ENCODE assay signal across 8 mouse cellular contexts in the genomic region with DNA sequence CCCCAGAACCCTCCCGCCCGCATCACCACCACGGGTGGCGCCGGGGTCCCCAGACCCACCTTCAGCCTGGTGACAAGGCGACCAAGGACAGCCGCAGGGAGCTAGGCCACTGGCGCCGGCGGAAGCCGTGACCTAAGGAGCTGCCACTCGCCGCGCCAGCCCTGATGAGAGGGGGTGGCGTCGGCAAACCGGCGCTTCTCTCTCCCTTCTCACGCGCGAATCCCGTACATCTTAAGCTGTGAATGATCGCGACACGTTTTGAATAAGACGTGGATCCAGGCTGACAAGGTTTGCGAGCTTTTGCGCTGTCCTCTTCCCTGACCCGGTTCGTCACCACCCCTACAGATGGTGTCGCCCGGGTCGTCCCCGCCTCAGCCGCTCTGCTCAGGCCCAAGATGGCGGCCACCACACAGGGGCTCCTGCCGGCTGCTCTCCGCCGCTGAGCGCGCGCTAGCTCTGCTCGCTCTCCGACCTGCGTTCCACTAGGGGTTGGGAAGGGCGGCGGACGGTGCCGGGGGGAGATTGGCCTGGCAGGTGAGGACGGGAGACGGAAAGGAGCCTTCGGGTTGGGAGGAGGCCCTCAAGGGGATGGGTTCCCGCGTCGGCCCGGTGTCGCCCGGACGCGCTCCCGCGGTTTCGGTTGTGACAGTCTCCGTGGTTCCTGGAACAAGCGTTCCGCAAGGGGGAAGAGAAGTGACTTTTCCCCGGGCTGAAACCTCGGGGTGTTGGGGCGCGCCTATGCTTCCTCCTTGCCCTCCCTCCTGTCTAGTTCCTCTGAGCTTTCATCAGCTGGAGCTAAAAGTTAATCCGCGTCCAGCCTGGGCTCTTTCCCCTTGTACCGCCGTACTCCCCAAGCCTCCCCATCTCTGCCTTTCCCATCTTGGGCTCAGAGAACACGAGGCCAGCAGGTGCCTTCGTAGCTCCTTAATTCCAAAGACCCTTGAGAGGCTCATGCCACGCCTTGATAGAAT. TPM values are rescaled to one million over a fixed set of nuclear protein-coding genes. Genes with fewer than 3 reads are reported as not detected.
DNase-seq lines count a peak whose midpoint lies in the region; ATAC-seq and TF ChIP-seq lines count a peak whose summit lies in the region.

Cpsf2 (plus strand) TSS at position 388 of the 971 bp plus-strand sequence.

- peak within 1 kb of the TSS; percentile 92 for H3K9ac ChIP-seq in forebrain, embryonic 15.5 days (replicated peaks)
- peak within 1 kb of the TSS; percentile 95 for H3K9ac ChIP-seq in lung, embryonic 14.5 days

- under 1% methylated on average over 77 of the region's 77 CpGs for WGBS in forebrain, embryonic 15.5 days
- under 1% methylated on average over 77 of the region's 77 CpGs for WGBS in lung, embryonic 14.5 days
- under 1% methylated on average over 77 of the region's 77 CpGs for WGBS in olfactory bulb, adult 2 months
- WGBS in thymus, adult 2 months = under 1% methylated on average over 77 of the region's 77 CpGs

- H3K27me3 ChIP-seq in forebrain, embryonic 15.5 days = no peaks in the 10 kb centered on the region
- no peaks in the 10 kb centered on the region for H3K27me3 ChIP-seq in lung, embryonic 14.5 days (ENCODE audit: insufficient read depth, low read length)
- no peaks in the 10 kb centered on the region for H3K27me3 ChIP-seq in thymus, adult 2 months (ENCODE audit: control insufficient read depth, insufficient read depth, low read length)

- TF ChIP-seq CTCF in layer of hippocampus, adult 2 months (conservative IDR thresholded peaks at IDR 0.05) = 0 out of 2 replicates have a peak, but pooled peaks have one; percentile 19
- TF ChIP-seq CTCF in lung, embryonic 14.5 days (IDR thresholded peaks at IDR 0.05; ENCODE audit: low read depth) = no peak
- no peak for TF ChIP-seq CTCF in olfactory bulb, adult 2 months (IDR thresholded peaks at IDR 0.05; ENCODE audit: insufficient read depth, low read depth, low read length)
- TF ChIP-seq CTCF in thymus, adult 2 months (IDR thresholded peaks at IDR 0.05; ENCODE audit: borderline replicate concordance, control insufficient read depth, extremely low read depth, insufficient read depth, low read length, poor library complexity) = no peak

- no peaks in the 10 kb centered on the region for H3K9me3 ChIP-seq in forebrain, embryonic 15.5 days
- no peaks in the 10 kb centered on the region for H3K9me3 ChIP-seq in lung, embryonic 14.5 days (ENCODE audit: low read depth, low read length)

- H3K4me1 ChIP-seq in forebrain, embryonic 15.5 days = peaks cover 23% of the 10 kb centered on the region
- no peaks in the 10 kb centered on the region; the same call in 1 of the 2 replicates for H3K4me1 ChIP-seq in lung, embryonic 14.5 days (ENCODE audit: insufficient read depth)
- H3K4me1 ChIP-seq in olfactory bulb, adult 2 months (ENCODE audit: control insufficient read depth, insufficient read depth, low read length) = peaks cover 11% of the 10 kb centered on the region
- peaks cover 5% of the 10 kb centered on the region for H3K4me1 ChIP-seq in thymus, adult 2 months (replicated peaks; ENCODE audit: control insufficient read depth, insufficient read depth, low read length)

- H3K4me2 ChIP-seq in forebrain, embryonic 15.5 days (replicated peaks) = peak within 1 kb of the TSS; percentile 71
- H3K4me2 ChIP-seq in lung, embryonic 14.5 days = peak within 1 kb of the TSS; percentile 69

- TF ChIP-seq POLR2A in olfactory bulb, adult 2 months (IDR thresholded peaks at IDR 0.05; ENCODE audit: insufficient read depth, low read depth, low read length) = peak; percentile 59; the same call in 1 of the 2 replicates
- peak; percentile 70 for TF ChIP-seq POLR2A in thymus, adult 2 months (IDR thresholded peaks at IDR 0.05; ENCODE audit: control insufficient read depth, extremely low read depth, insufficient read depth, low read length, poor library complexity)

- peak; percentile 70 for DNase-seq in ES-CJ7 (ENCODE audit: low read depth, low spot score)
- peak; percentile 82 for DNase-seq in cerebellum, adult 11 months
- peak; percentile 81 to 98 for DNase-seq in heart, postnatal 36 days
- DNase-seq in layer of hippocampus, adult 2 months (ENCODE audit: low spot score in 2 of 2) = peak; percentile 71 to 72
- DNase-seq in lung, embryonic 14.5 days = peak; percentile 87
- DNase-seq in thymus, adult 2 months = peak; percentile 80

- peak; percentile 98 for ATAC-seq in forebrain, embryonic 15.5 days (replicated peaks)
- ATAC-seq in lung, embryonic 14.5 days (ENCODE audit: insufficient read depth) = peak; percentile 98

- 0 out of 2 replicates have a peak, but pooled peaks cover 1% of the 10 kb centered on the region for H3K36me3 ChIP-seq in forebrain, embryonic 15.5 days
- peaks cover 3% of the 10 kb centered on the region; the same call in 1 of the 2 replicates for H3K36me3 ChIP-seq in lung, embryonic 14.5 days (ENCODE audit: insufficient read depth)
- H3K36me3 ChIP-seq in thymus, adult 2 months (ENCODE audit: control insufficient read depth, insufficient read depth, low read length) = no peaks in the 10 kb centered on the region

- H3K4me3 ChIP-seq in forebrain, embryonic 15.5 days = peak within 1 kb of the TSS; percentile 94
- H3K4me3 ChIP-seq in layer of hippocampus, adult 2 months = peak within 1 kb of the TSS; percentile 94
- H3K4me3 ChIP-seq in lung, embryonic 14.5 days (ENCODE audit: low read depth, low read length) = peak within 1 kb of the TSS; percentile 91
- peak within 1 kb of the TSS; percentile 66 for H3K4me3 ChIP-seq in olfactory bulb, adult 2 months (ENCODE audit: insufficient read depth, low read depth, low read length)
- peak within 1 kb of the TSS; percentile 85 for H3K4me3 ChIP-seq in thymus, adult 2 months (ENCODE audit: control insufficient read depth, insufficient read depth, low read length)

- H3K27ac ChIP-seq in forebrain, embryonic 15.5 days (replicated peaks) = peak within 1 kb of the TSS; percentile 95
- H3K27ac ChIP-seq in layer of hippocampus, adult 2 months = peak within 1 kb of the TSS; percentile 100
- H3K27ac ChIP-seq in lung, embryonic 14.5 days (ENCODE audit: low read depth) = peak within 1 kb of the TSS; percentile 94
- H3K27ac ChIP-seq in olfactory bulb, adult 2 months (ENCODE audit: insufficient read depth, low read depth, low read length) = peak within 1 kb of the TSS; percentile 99
- H3K27ac ChIP-seq in thymus, adult 2 months (ENCODE audit: control insufficient read depth, insufficient read depth, low read length) = peak within 1 kb of the TSS; percentile 63

- intact Hi-C loops in heart, postnatal 36 days (cut with DNase I) = loop anchor here (2.0 to 5.0 kb wide), 2 partner anchors 17 to 491 kb away; partner anchors contain the start of genes Atxn3 and Golga5

RNA-seq across cellular contexts. Expression of gene Cpsf2, which starts in this region (rescaled TPM):
- 32.9 and 33.7 TPM in 2 replicates for polyA plus RNA-seq in forebrain, embryonic 15.5 days (2015; fragmentation: Nextera tagmentation; extraction: Ambion mirVana)
- total RNA-seq in heart, postnatal 36 days (2021) = 10 to 100 TPM; 11.7 to 12.5 TPM
- total RNA-seq in layer of hippocampus, adult 2 months (2021) = 10 to 100 TPM; 26.3 to 27.4 TPM
- polyA plus RNA-seq in lung, embryonic 14.5 days (2014; fragmentation: Nextera tagmentation; extraction: Ambion mirVana) = 34.9 and 35.8 TPM in 2 replicates
- polyA plus RNA-seq in olfactory bulb, adult 2 months (2012; ENCODE audit: insufficient read depth, insufficient read length, low replicate concordance, missing spikeins) = not detected in 2 replicates
- 6.6 and 6.9 TPM in 2 replicates for polyA plus RNA-seq in thymus, adult 2 months (2012; rRNA removed)

Comparison
In these comparisons a context has a peak if more than half of its experiments do, and no peak if none do; other contexts are left out.
1. Peak in every context shown above with its lines: DNase-seq, ATAC-seq, H3K4me3 ChIP-seq and H3K27ac ChIP-seq.